Mouse (Mus musculus): Measurements from ENCODE around the gene Nkain1. TPM values are rescaled to one million over a fixed set of nuclear protein-coding genes. Genes with fewer than 3 reads are reported as not detected.
A peak's percentile ranks its signal among the peaks of the same experiment; 100 is the strongest.

Gene Nkain1
- polyA plus RNA-seq, 2 experiments from 2014 or later, result not detected

GRCm38 (mm10) chr4:130550511-130550910, 23.5 kb downstream of the Nkain1 start:
- no peak for ATAC-seq

GRCm38 (mm10) chr4:130549189-130549588, 24.8 kb downstream of the Nkain1 start:
- ATAC-seq, result no peak

GRCm38 (mm10) chr4:130546798-130547562, 27.0 kb downstream of the Nkain1 start:
- ATAC-seq, result no peak

GRCm38 (mm10) chr4:130544392-130544791, 29.6 kb downstream of the Nkain1 start:
- ATAC-seq, result no peak

- no peak for ATAC-seq
Measured at GRCm38 (mm10) chr4:130543121-130543520, 30.9 kb downstream of the Nkain1 start.

GRCm38 (mm10) chr4:130540831-130541230, 33.1 kb downstream of the Nkain1 start:
- ATAC-seq, result no peak

- no peak for ATAC-seq
Measured at GRCm38 (mm10) chr4:130539706-130540105, 34.3 kb downstream of the Nkain1 start.

- ATAC-seq, result no peak
Measured at GRCm38 (mm10) chr4:130539053-130539452, 34.9 kb downstream of the Nkain1 start.

- no peak for ATAC-seq
Measured at GRCm38 (mm10) chr4:130537371-130537770, 36.6 kb downstream of the Nkain1 start.

- no peak for ATAC-seq
Measured at GRCm38 (mm10) chr4:130535789-130536188, 38.2 kb downstream of the Nkain1 start.

GRCm38 (mm10) chr4:130533975-130534374, 40.0 kb downstream of the Nkain1 start:
- ATAC-seq, result no peak

- ATAC-seq, result no peak
Measured at GRCm38 (mm10) chr4:130532347-130532746, 41.6 kb downstream of the Nkain1 start.

GRCm38 (mm10) chr4:130531645-130532280, 42.2 kb downstream of the Nkain1 start:
- ATAC-seq, result no peak

GRCm38 (mm10) chr4:130527804-130528203, 46.2 kb downstream of the Nkain1 start:
- no peak for ATAC-seq

GRCm38 (mm10) chr4:130525041-130525440, 48.9 kb downstream of the Nkain1 start:
- ATAC-seq, result no peak

- no peak for ATAC-seq
Measured at GRCm38 (mm10) chr4:130521466-130521865, 52.5 kb downstream of the Nkain1 start.

- no peak for ATAC-seq
Measured at GRCm38 (mm10) chr4:130520482-130520851, 53.5 kb downstream of the Nkain1 start.

GRCm38 (mm10) chr4:130519567-130520481, 54.1 kb downstream of the Nkain1 start:
- ATAC-seq, result peak; percentile 98

GRCm38 (mm10) chr4:130516490-130516889, 57.5 kb downstream of the Nkain1 start:
- no peak for ATAC-seq
